Mouse (Mus musculus): Measurements from ENCODE around the gene Farp2. TPM values are rescaled to one million over a fixed set of nuclear protein-coding genes. Genes with fewer than 3 reads are reported as not detected.

The Farp2 gene
- polyA plus RNA-seq, 1 experiment: 6.3 TPM

- no peaks in the 10 kb centered on the region for H3K4me1 ChIP-seq (ENCODE audit: control insufficient read depth, insufficient read depth, low read length)
- no peak overlapping the region for H3K27ac ChIP-seq (ENCODE audit: insufficient read depth, low read length)
- 56% methylated on average over 6 of the region's 6 CpGs for WGBS
- no peak for DNase-seq
- no peak for TF ChIP-seq CTCF (IDR thresholded peaks at IDR 0.05; ENCODE audit: borderline replicate concordance, insufficient read depth, low read depth, low read length)
- TF ChIP-seq POLR2A (IDR thresholded peaks at IDR 0.05; ENCODE audit: borderline replicate concordance, insufficient read depth, low read length): no peak
- no peaks in the 10 kb centered on the region for H3K27me3 ChIP-seq (ENCODE audit: control insufficient read depth, insufficient read depth, low read length)
- H3K4me3 ChIP-seq (replicated peaks; ENCODE audit: insufficient read depth, low read depth, low read length): no peak overlapping the region
Measured at GRCm38 (mm10) chr1:93595916-93596315, 84.0 kb downstream of the Farp2 start.

GRCm38 (mm10) chr1:93602911-93603310, 91.0 kb downstream of the Farp2 start:
- Histone ChIP-seq H3K27ac (ENCODE audit: insufficient read depth, low read length) (no peak overlapping the region), H3K27me3 (ENCODE audit: control insufficient read depth, insufficient read depth, low read length) (no peaks in the 10 kb centered on the region; the same call in 1 of the 2 replicates), H3K4me1 (ENCODE audit: control insufficient read depth, insufficient read depth, low read length) (no peaks in the 10 kb centered on the region), H3K4me3 (replicated peaks; ENCODE audit: insufficient read depth, low read depth, low read length) (no peak overlapping the region)
- no peak for DNase-seq
- WGBS: 76% methylated on average over 4 of the region's 4 CpGs
- no peak for TF ChIP-seq CTCF (IDR thresholded peaks at IDR 0.05; ENCODE audit: borderline replicate concordance, insufficient read depth, low read depth, low read length)
- TF ChIP-seq POLR2A (IDR thresholded peaks at IDR 0.05; ENCODE audit: borderline replicate concordance, insufficient read depth, low read length): no peak

DNA sequence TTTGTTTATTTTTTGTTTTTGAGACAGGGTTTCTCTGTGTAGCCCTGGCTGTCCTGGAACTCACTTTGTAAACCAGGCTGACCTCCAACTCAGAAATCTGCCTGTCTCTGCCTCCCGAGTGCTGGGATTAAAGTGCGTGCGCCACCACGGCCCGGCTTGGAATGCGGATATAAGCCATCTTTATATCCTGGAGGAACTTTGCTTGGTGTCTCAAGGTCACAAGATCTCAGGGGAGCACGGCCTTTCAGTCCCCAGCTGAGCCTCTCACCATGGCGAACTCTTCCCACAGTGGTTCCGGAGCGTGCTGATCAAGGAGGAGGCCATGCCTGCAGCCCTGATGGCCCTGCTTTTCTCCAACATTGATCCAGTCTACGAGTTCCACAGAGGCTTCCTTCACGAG, 92.0 kb downstream of the Farp2 start:
- no peak for TF ChIP-seq CTCF (IDR thresholded peaks at IDR 0.05; ENCODE audit: borderline replicate concordance, insufficient read depth, low read depth, low read length)
- no peaks in the 10 kb centered on the region; the same call in 1 of the 2 replicates for H3K27me3 ChIP-seq (ENCODE audit: control insufficient read depth, insufficient read depth, low read length)
- 91% methylated on average over 12 of the region's 12 CpGs for WGBS

GRCm38 (mm10) chr1:93607090-93608083, 95.5 kb downstream of the Farp2 start:
- WGBS: 82% methylated on average over 14 of the region's 14 CpGs
- DNase-seq: no peak
- no peaks in the 10 kb centered on the region; the same call in 1 of the 2 replicates for H3K27me3 ChIP-seq (ENCODE audit: control insufficient read depth, insufficient read depth, low read length)
- H3K4me3 ChIP-seq (replicated peaks; ENCODE audit: insufficient read depth, low read depth, low read length): no peak overlapping the region
- no peaks in the 10 kb centered on the region for H3K4me1 ChIP-seq (ENCODE audit: control insufficient read depth, insufficient read depth, low read length)
- TF ChIP-seq POLR2A (IDR thresholded peaks at IDR 0.05; ENCODE audit: borderline replicate concordance, insufficient read depth, low read length) (no peak), CTCF (IDR thresholded peaks at IDR 0.05; ENCODE audit: borderline replicate concordance, insufficient read depth, low read depth, low read length) (no peak)
- no peak overlapping the region for H3K27ac ChIP-seq (ENCODE audit: insufficient read depth, low read length)

More for the DNA sequence above, 92.0 kb downstream of the Farp2 start:
- Histone ChIP-seq H3K4me3 (replicated peaks; ENCODE audit: insufficient read depth, low read depth, low read length) (no peak overlapping the region), H3K4me1 (ENCODE audit: control insufficient read depth, insufficient read depth, low read length) (no peaks in the 10 kb centered on the region), H3K27ac (ENCODE audit: insufficient read depth, low read length) (no peak overlapping the region)
- DNase-seq: no peak

DNA sequence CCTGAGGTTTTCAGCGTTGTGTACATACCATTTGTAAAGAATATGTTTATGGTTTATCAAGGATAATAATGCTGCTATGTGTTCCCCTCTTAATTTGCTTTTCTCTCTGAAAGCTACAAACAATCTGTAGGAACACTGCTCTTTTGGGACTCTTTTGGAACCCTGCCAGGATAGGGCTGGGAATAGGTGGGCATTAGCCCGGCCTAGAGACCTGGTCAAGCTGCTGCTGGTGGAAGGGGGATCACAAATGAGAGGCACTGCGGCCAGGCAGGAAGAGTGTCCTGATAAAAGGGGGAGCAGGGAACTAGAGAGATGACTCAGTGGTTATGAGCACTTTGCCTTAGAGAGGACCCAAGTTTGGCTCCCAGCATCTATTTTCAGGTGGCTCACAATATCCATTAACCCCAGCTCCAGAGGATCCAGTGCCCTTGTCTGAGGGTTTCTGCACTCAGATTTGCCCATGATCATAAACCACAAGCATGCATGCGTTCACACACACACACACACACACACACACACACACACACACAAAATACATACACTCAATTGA, 96.9 kb downstream of the Farp2 start:
- DNase-seq: no peak
- H3K4me1 ChIP-seq (ENCODE audit: control insufficient read depth, insufficient read depth, low read length): no peaks in the 10 kb centered on the region
- no peak overlapping the region for H3K4me3 ChIP-seq (replicated peaks; ENCODE audit: insufficient read depth, low read depth, low read length)
- no peaks in the 10 kb centered on the region for H3K27me3 ChIP-seq (ENCODE audit: control insufficient read depth, insufficient read depth, low read length)
- WGBS: 68% methylated on average over 4 of the region's 4 CpGs
- TF ChIP-seq CTCF (IDR thresholded peaks at IDR 0.05; ENCODE audit: borderline replicate concordance, insufficient read depth, low read depth, low read length) (no peak), POLR2A (IDR thresholded peaks at IDR 0.05; ENCODE audit: borderline replicate concordance, insufficient read depth, low read length) (no peak)
- H3K27ac ChIP-seq (ENCODE audit: insufficient read depth, low read length): no peak overlapping the region

DNA sequence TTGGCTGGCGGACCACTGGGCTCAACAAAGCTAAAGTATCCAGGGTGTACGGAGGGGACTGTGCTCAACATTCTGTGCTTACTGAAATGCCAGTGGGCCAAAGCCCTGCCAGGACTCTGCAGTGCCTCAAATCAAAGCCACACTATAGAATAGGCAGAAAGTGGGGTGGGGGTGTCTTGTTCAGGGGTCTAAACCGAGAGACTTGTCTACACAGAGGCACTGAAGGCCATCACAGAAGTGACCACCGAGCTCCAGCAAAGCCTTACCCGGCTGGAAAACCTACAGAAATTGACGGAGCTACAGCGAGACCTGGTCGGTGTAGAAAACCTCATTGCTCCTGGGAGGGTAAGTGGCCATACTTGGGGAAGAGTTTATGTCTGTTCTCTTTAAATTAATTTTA, 97.9 kb downstream of the Farp2 start:
- no peaks in the 10 kb centered on the region for H3K27me3 ChIP-seq (ENCODE audit: control insufficient read depth, insufficient read depth, low read length)
- no peak overlapping the region for H3K27ac ChIP-seq (ENCODE audit: insufficient read depth, low read length)
- whole genome bisulfite sequencing: 81% methylated on average over 8 of the region's 8 CpGs
- TF ChIP-seq POLR2A (IDR thresholded peaks at IDR 0.05; ENCODE audit: borderline replicate concordance, insufficient read depth, low read length): no peak
- TF ChIP-seq CTCF (IDR thresholded peaks at IDR 0.05; ENCODE audit: borderline replicate concordance, insufficient read depth, low read depth, low read length): no peak
- H3K4me1 ChIP-seq (ENCODE audit: control insufficient read depth, insufficient read depth, low read length): no peaks in the 10 kb centered on the region
- no peak overlapping the region for H3K4me3 ChIP-seq (replicated peaks; ENCODE audit: insufficient read depth, low read depth, low read length)
- DNase-seq: no peak

GRCm38 (mm10) chr1:93618059-93618748, 106.3 kb downstream of the Farp2 start:
- Histone ChIP-seq H3K27me3 (ENCODE audit: control insufficient read depth, insufficient read depth, low read length) (no peaks in the 10 kb centered on the region), H3K4me1 (ENCODE audit: control insufficient read depth, insufficient read depth, low read length) (no peaks in the 10 kb centered on the region), H3K4me3 (replicated peaks; ENCODE audit: insufficient read depth, low read depth, low read length) (no peak overlapping the region), H3K27ac (ENCODE audit: insufficient read depth, low read length) (no peak overlapping the region)
- DNase-seq: no peak
- TF ChIP-seq CTCF (IDR thresholded peaks at IDR 0.05; ENCODE audit: borderline replicate concordance, insufficient read depth, low read depth, low read length): no peak
- TF ChIP-seq POLR2A (IDR thresholded peaks at IDR 0.05; ENCODE audit: borderline replicate concordance, insufficient read depth, low read length): no peak
- 88% methylated on average over 4 of the region's 4 CpGs for WGBS

All from cerebellum, adult 2 months (tissue).